Mouse (Mus musculus): Measurements from ENCODE around the gene Kif1b. TPM values are rescaled to one million over a fixed set of nuclear protein-coding genes. Genes with fewer than 3 reads are reported as not detected.

Kif1b gene
- polyA plus RNA-seq, 1 experiment from 2014 or later, result 34.4 TPM

- WGBS, result 1% methylated on average over 68 of the region's 68 CpGs
Observed at GRCm38 (mm10) chr4:149136982-149137770, 170.3 kb downstream of the Kif1b start, which contains the start of gene Cenps. Gene Cenps, minus strand, starts transcription at chr4:149137629.

GRCm38 (mm10) chr4:149136116-149136850 is 171.2 kb downstream of the Kif1b start:
- Histone ChIP-seq H3K4me1 (replicated peaks; ENCODE audit: control insufficient read depth, insufficient read depth, low read length) (peaks cover 5% of the 10 kb centered on the region; the same call in 1 of the 2 replicates), H3K4me3 (ENCODE audit: low read depth, low read length) (peak overlapping the region; percentile 65), H3K27me3 (replicated peaks; ENCODE audit: control insufficient read depth, insufficient read depth, low read length) (no peaks in the 10 kb centered on the region), H3K4me2 (ENCODE audit: low read length) (peak overlapping the region; percentile 69), H3K9ac (ENCODE audit: low read length) (peak overlapping the region; percentile 68), H3K9me3 (ENCODE audit: control insufficient read depth, low read length) (no peaks in the 10 kb centered on the region), H3K27ac (ENCODE audit: low read depth) (0 out of 2 replicates have a peak overlapping the region, but pooled peaks have one; percentile 78), H3K36me3 (ENCODE audit: control insufficient read depth, insufficient read depth, low read length) (peaks cover 6% of the 10 kb centered on the region; the same call in 1 of the 2 replicates)
- no peak for DNase-seq (ENCODE audit: low spot score)
- ATAC-seq (replicated peaks; ENCODE audit: low FRiP score, low TSS enrichment, low read depth), result peak; percentile 14; the same call in 1 of the 2 replicates
- WGBS, result 69% methylated on average over 18 of the region's 18 CpGs

More at GRCm38 (mm10) chr4:149136982-149137770, 170.3 kb downstream of the Kif1b start, which contains the start of gene Cenps:
- Histone ChIP-seq H3K27ac (ENCODE audit: low read depth) (peak within 1 kb of the TSS; percentile 78), H3K27me3 (replicated peaks; ENCODE audit: control insufficient read depth, insufficient read depth, low read length) (no peaks in the 10 kb centered on the region), H3K4me2 (ENCODE audit: low read length) (peak within 1 kb of the TSS; percentile 69), H3K4me1 (replicated peaks; ENCODE audit: control insufficient read depth, insufficient read depth, low read length) (peaks cover 5% of the 10 kb centered on the region; the same call in 1 of the 2 replicates), H3K4me3 (ENCODE audit: low read depth, low read length) (peak within 1 kb of the TSS; percentile 65), H3K36me3 (ENCODE audit: control insufficient read depth, insufficient read depth, low read length) (no peaks in the 10 kb centered on the region), H3K9me3 (ENCODE audit: control insufficient read depth, low read length) (no peaks in the 10 kb centered on the region), H3K9ac (ENCODE audit: low read length) (peak within 1 kb of the TSS; percentile 68)
- DNase-seq (ENCODE audit: low spot score), result peak; percentile 99
- ATAC-seq (replicated peaks; ENCODE audit: low FRiP score, low TSS enrichment, low read depth), result peak; percentile 90

- DNase-seq (ENCODE audit: low spot score), result no peak
- no peak overlapping the region for H3K4me2 ChIP-seq (ENCODE audit: low read length)
- WGBS, result 78% methylated on average over 5 of the region's 5 CpGs
- peaks cover 5% of the 10 kb centered on the region; the same call in 1 of the 2 replicates for H3K4me1 ChIP-seq (replicated peaks; ENCODE audit: control insufficient read depth, insufficient read depth, low read length)
- no peak overlapping the region for H3K4me3 ChIP-seq (ENCODE audit: low read depth, low read length)
- peaks cover 22% of the 10 kb centered on the region for H3K36me3 ChIP-seq (ENCODE audit: control insufficient read depth, insufficient read depth, low read length)
- H3K9me3 ChIP-seq (ENCODE audit: control insufficient read depth, low read length), result no peaks in the 10 kb centered on the region
- H3K27me3 ChIP-seq (replicated peaks; ENCODE audit: control insufficient read depth, insufficient read depth, low read length), result no peaks in the 10 kb centered on the region
- no peak for ATAC-seq (replicated peaks; ENCODE audit: low FRiP score, low TSS enrichment, low read depth)
- H3K27ac ChIP-seq (ENCODE audit: low read depth), result no peak overlapping the region
- no peak overlapping the region for H3K9ac ChIP-seq (ENCODE audit: low read length)
Observed at GRCm38 (mm10) chr4:149133395-149133794, 174.1 kb downstream of the Kif1b start.

GRCm38 (mm10) chr4:149131789-149132565 is 175.5 kb downstream of the Kif1b start:
- Histone ChIP-seq H3K4me3 (ENCODE audit: low read depth, low read length) (no peak overlapping the region), H3K36me3 (ENCODE audit: control insufficient read depth, insufficient read depth, low read length) (peaks cover 22% of the 10 kb centered on the region), H3K9me3 (ENCODE audit: control insufficient read depth, low read length) (no peaks in the 10 kb centered on the region), H3K4me1 (replicated peaks; ENCODE audit: control insufficient read depth, insufficient read depth, low read length) (peaks cover 5% of the 10 kb centered on the region; the same call in 1 of the 2 replicates), H3K27me3 (replicated peaks; ENCODE audit: control insufficient read depth, insufficient read depth, low read length) (no peaks in the 10 kb centered on the region), H3K9ac (ENCODE audit: low read length) (no peak overlapping the region), H3K27ac (ENCODE audit: low read depth) (no peak overlapping the region), H3K4me2 (ENCODE audit: low read length) (no peak overlapping the region)
- no peak for ATAC-seq (replicated peaks; ENCODE audit: low FRiP score, low TSS enrichment, low read depth)
- 78% methylated on average over 21 of the region's 21 CpGs for WGBS
- DNase-seq (ENCODE audit: low spot score), result no peak

- Histone ChIP-seq H3K36me3 (ENCODE audit: control insufficient read depth, insufficient read depth, low read length) (peaks cover 22% of the 10 kb centered on the region), H3K27me3 (replicated peaks; ENCODE audit: control insufficient read depth, insufficient read depth, low read length) (no peaks in the 10 kb centered on the region), H3K4me1 (replicated peaks; ENCODE audit: control insufficient read depth, insufficient read depth, low read length) (peaks cover 3% of the 10 kb centered on the region; the same call in 1 of the 2 replicates), H3K27ac (ENCODE audit: low read depth) (no peak overlapping the region), H3K9me3 (ENCODE audit: control insufficient read depth, low read length) (no peaks in the 10 kb centered on the region), H3K9ac (ENCODE audit: low read length) (no peak overlapping the region), H3K4me2 (ENCODE audit: low read length) (no peak overlapping the region), H3K4me3 (ENCODE audit: low read depth, low read length) (no peak overlapping the region)
- no peak for DNase-seq (ENCODE audit: low spot score)
- 90% methylated on average over 23 of the region's 23 CpGs for WGBS
- ATAC-seq (replicated peaks; ENCODE audit: low FRiP score, low TSS enrichment, low read depth), result no peak
Observed at GRCm38 (mm10) chr4:149131021-149131752, 176.3 kb downstream of the Kif1b start.

GRCm38 (mm10) chr4:149128467-149128866 is 179.0 kb downstream of the Kif1b start:
- ATAC-seq (replicated peaks; ENCODE audit: low FRiP score, low TSS enrichment, low read depth) (no peak), DNase-seq (ENCODE audit: low spot score) (no peak)
- H3K36me3 ChIP-seq (ENCODE audit: control insufficient read depth, insufficient read depth, low read length), result peaks cover 22% of the 10 kb centered on the region
- H3K27me3 ChIP-seq (replicated peaks; ENCODE audit: control insufficient read depth, insufficient read depth, low read length), result no peaks in the 10 kb centered on the region
- WGBS, result 75% methylated on average over 18 of the region's 18 CpGs
- H3K9ac ChIP-seq (ENCODE audit: low read length), result no peak overlapping the region
- H3K4me1 ChIP-seq (replicated peaks; ENCODE audit: control insufficient read depth, insufficient read depth, low read length), result peaks cover 8% of the 10 kb centered on the region; the same call in 1 of the 2 replicates
- no peak overlapping the region for H3K4me3 ChIP-seq (ENCODE audit: low read depth, low read length)
- no peak overlapping the region for H3K27ac ChIP-seq (ENCODE audit: low read depth)
- no peak overlapping the region for H3K4me2 ChIP-seq (ENCODE audit: low read length)
- no peaks in the 10 kb centered on the region for H3K9me3 ChIP-seq (ENCODE audit: control insufficient read depth, low read length)

GRCm38 (mm10) chr4:149126663-149127062 is 180.8 kb downstream of the Kif1b start, which contains the start of gene Cort:
Gene Cort, minus strand, starts transcription at chr4:149126763.
- no peak within 1 kb of the TSS for H3K9ac ChIP-seq (ENCODE audit: low read length)
- 86% methylated on average over 11 of the region's 11 CpGs for WGBS
- no peak for ATAC-seq (replicated peaks; ENCODE audit: low FRiP score, low TSS enrichment, low read depth)
- H3K36me3 ChIP-seq (ENCODE audit: control insufficient read depth, insufficient read depth, low read length), result peaks cover 20% of the 10 kb centered on the region
- peaks cover 8% of the 10 kb centered on the region; the same call in 1 of the 2 replicates for H3K4me1 ChIP-seq (replicated peaks; ENCODE audit: control insufficient read depth, insufficient read depth, low read length)
- no peak within 1 kb of the TSS for H3K4me3 ChIP-seq (ENCODE audit: low read depth, low read length)
- H3K9me3 ChIP-seq (ENCODE audit: control insufficient read depth, low read length), result no peaks in the 10 kb centered on the region
- no peak within 1 kb of the TSS for H3K4me2 ChIP-seq (ENCODE audit: low read length)
- DNase-seq (ENCODE audit: low spot score), result no peak
- no peaks in the 10 kb centered on the region for H3K27me3 ChIP-seq (replicated peaks; ENCODE audit: control insufficient read depth, insufficient read depth, low read length)
- H3K27ac ChIP-seq (ENCODE audit: low read depth), result no peak within 1 kb of the TSS
